Mouse (Mus musculus) embryonic facial prominence, embryonic 11.5 days (tissue): ENCODE data around the gene Fam107b. TPM values are rescaled to one million over a fixed set of nuclear protein-coding genes. Genes with fewer than 3 reads are reported as not detected.

ENCODE experiments used
- ATAC-seq: fragments of 200-750 bp; cut with Nextera tagmentation; replicated peaks from 2 replicates; pipeline ENCODE4 v1.8.0; 2017; ENCODE audit warnings: low read depth; ENCODE audit not compliant: insufficient number of reproducible peaks, low FRiP score, low TSS enrichment
- DNase-seq: peaks from one replicate; pipeline ENCODE4 v3.0.0-alpha.2; 2015; ENCODE audit warnings: low spot score
- H3K27ac ChIP-seq: fragments of 300-500 bp; sonication (generic); replicated peaks from 2 replicates; pipeline ENCODE4 v1.5.1; 2014; ENCODE audit warnings: mild to moderate bottlenecking, low read depth, low read length, control low read depth
- H3K27me3 ChIP-seq: fragments of 300-500 bp; sonication (generic); 2 replicates; pipeline ENCODE4 v1.6.1; 2014; ENCODE audit warnings: mild to moderate bottlenecking, low read length, moderate library complexity, mixed read lengths; ENCODE audit not compliant: control insufficient read depth, insufficient read depth
- H3K36me3 ChIP-seq: fragments of 300-500 bp; sonication (generic); replicated peaks from 2 replicates; pipeline ENCODE4 v1.6.1; 2014; ENCODE audit warnings: low read depth, mild to moderate bottlenecking, low read length, moderate library complexity, mixed read lengths; ENCODE audit not compliant: control insufficient read depth, insufficient read depth
- H3K4me1 ChIP-seq: fragments of 300-500 bp; sonication (generic); 2 replicates; pipeline ENCODE4 v1.6.1; 2014; ENCODE audit warnings: low read length, mixed read lengths; ENCODE audit not compliant: control insufficient read depth, insufficient read depth
- H3K4me2 ChIP-seq: fragments of 300-500 bp; sonication (generic); 2 replicates; pipeline ENCODE4 v1.6.1; 2014; ENCODE audit warnings: low read depth, mild to moderate bottlenecking, control low read depth, low read length, moderate library complexity
- H3K4me3 ChIP-seq: fragments of 300-500 bp; sonication (generic); 2 replicates; pipeline ENCODE4 v1.5.1; 2014; ENCODE audit warnings: low read depth, low read length, control low read depth
- H3K9ac ChIP-seq: fragments of 300-500 bp; sonication (generic); replicated peaks from 2 replicates; pipeline ENCODE4 v1.6.1; 2014; ENCODE audit warnings: mild to moderate bottlenecking, control low read depth, low read length
- H3K9me3 ChIP-seq: fragments of 300-500 bp; sonication (generic); replicated peaks from 2 replicates; pipeline ENCODE4 v1.6.1; 2016; ENCODE audit warnings: mild to moderate bottlenecking, low read length, inconsistent platforms, mixed read lengths; ENCODE audit not compliant: control insufficient read depth
- WGBS: fragments of 180-500 bp; shearing (Covaris S2); extraction: QIAGEN DNeasy Blood & Tissue Kit; methylation state at CpG from one replicate; pipeline ENCODE4 v1.1.7; 2014; 5-methylcytosine and 5-hydroxymethylcytosine counted together
- polyA plus RNA-seq: library from polyadenylated mRNA; unstranded; fragments of >200 nt; fragmentation: Nextera tagmentation; extraction: Ambion mirVana; gene quantifications from 2 replicates; pipeline ENCODE4 v1.2.1, GENCODE M21; 2014

The Fam107b gene
- polyA plus RNA-seq, 1 experiment from 2014 or later: 79.4 TPM

GRCm38 (mm10) chr2:3787752-3788423 lies 217.6 kb downstream of the Fam107b start:
- Histone ChIP-seq H3K9me3 (no peaks in the 10 kb centered on the region), H3K9ac (no peak overlapping the region), H3K27me3 (no peaks in the 10 kb centered on the region), H3K27ac (no peak overlapping the region), H3K4me2 (no peak overlapping the region), H3K36me3 (no peaks in the 10 kb centered on the region), H3K4me1 (no peaks in the 10 kb centered on the region), H3K4me3 (no peak overlapping the region)
- DNase-seq: no peak
- ATAC-seq: no peak

DNA sequence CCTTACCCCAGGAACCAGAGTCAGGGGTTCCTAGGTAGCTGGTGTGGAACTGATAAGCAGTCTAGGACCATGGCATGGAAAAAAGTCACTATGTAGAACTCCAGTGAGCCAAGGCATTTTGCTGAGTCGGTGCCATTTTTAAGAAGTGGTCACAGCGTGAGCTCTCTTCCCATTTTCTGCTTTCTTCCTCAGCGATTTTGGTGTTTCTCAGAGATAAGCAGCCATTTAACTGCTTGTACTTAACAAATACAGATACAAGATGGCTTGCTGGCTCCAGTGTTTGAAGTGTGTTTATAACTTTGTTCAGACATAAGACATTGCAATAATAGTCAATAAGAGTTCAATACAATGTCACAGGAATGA lies 218.1 kb downstream of the Fam107b start:
- Histone ChIP-seq H3K27me3 (no peaks in the 10 kb centered on the region), H3K4me3 (no peak overlapping the region), H3K4me2 (no peak overlapping the region), H3K4me1 (no peaks in the 10 kb centered on the region), H3K9ac (no peak overlapping the region), H3K27ac (no peak overlapping the region), H3K9me3 (no peaks in the 10 kb centered on the region), H3K36me3 (no peaks in the 10 kb centered on the region)
- 91% methylated on average over 3 of the region's 3 CpGs for WGBS
- ATAC-seq (no peak), DNase-seq (no peak)

DNA sequence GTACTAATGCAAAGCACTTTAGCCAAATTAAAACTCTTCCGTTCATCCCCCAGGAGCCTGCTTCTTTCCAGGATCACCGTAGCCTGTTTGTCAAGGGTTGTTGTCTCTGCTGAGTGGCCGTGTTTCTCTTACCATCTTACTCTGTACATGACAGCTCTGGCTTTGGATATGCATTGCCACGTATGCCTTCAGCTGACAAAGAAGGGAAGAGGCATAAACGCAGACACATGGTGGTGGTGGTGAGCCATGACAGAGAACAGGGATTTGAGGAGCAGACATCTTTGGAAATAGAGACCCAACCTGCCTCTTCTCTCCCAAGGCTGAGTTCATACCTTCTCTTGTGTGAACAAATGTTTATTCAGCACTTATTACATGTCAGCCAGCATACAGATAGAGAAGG lies 226.3 kb downstream of the Fam107b start:
- no peak overlapping the region for H3K4me3 ChIP-seq
- no peak overlapping the region for H3K4me2 ChIP-seq
- no peak overlapping the region for H3K9ac ChIP-seq
- WGBS: 79% methylated on average over 5 of the region's 5 CpGs
- H3K27me3 ChIP-seq: no peaks in the 10 kb centered on the region
- H3K9me3 ChIP-seq: no peaks in the 10 kb centered on the region
- H3K36me3 ChIP-seq: no peaks in the 10 kb centered on the region
- no peak for ATAC-seq
- DNase-seq: no peak
- H3K27ac ChIP-seq: no peak overlapping the region
- H3K4me1 ChIP-seq: no peaks in the 10 kb centered on the region

DNA sequence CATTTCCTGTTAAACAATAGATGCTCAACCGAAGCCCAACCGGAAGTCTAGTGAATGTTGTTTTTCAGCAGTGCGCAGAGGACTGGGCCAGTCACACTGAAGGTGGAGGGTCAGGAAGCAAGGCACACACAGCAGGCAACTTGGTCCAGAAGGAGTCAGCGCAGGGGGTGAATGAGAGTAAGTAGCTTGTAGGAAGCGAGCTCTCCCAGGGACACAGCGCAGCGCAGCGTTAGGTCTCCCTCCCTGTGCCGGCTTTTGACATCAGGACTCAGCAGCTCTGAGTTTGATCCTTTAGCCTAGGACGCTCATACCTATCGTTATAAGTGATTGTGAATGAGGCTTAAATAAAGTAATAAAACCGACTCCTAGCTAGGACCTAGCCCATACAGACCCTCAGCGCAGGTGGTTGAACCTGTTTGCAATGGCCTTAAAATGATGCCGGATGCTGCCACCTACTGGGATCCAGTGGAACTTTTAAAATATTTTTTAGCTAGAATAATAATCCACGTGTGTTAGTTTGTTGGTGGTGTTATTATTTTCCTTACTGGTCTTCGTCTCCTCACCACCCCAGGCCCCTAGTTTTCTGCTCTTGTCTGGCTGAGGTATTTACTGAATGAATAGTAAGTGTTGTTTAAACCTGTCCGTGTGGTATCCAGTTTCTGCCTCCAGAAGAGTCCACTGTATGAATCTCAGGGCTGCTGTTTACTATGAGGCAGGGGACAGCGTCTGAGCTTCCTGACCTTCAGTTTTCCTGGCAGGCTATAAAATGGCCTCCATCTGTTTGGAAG lies 229.7 kb downstream of the Fam107b start:
- Histone ChIP-seq H3K9ac (no peak overlapping the region), H3K4me3 (no peak overlapping the region)
- ATAC-seq: peak; percentile 62; the same call in 1 of the 2 replicates

DNA sequence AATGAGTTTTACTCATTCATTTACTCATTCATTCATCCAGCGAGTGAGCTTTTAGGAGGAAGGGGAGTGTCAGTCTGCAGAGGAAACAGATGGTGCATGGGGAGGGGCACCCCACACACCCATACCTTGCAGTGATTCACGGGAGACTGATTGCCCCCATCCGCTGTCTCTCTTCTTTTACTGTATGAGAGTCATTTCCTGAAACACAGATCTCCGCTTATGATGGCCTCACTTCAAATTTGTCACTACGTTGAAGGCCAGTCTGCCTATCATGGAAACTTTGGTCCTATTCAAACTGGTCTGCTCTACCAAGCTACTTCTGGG lies 230.2 kb downstream of the Fam107b start:
- ATAC-seq: no peak
- 58% methylated on average over 5 of the region's 5 CpGs for WGBS

More for the DNA sequence above, 229.7 kb downstream of the Fam107b start:
- no peak overlapping the region for H3K27ac ChIP-seq
- peak overlapping the region; percentile 32 for H3K4me2 ChIP-seq
- H3K9me3 ChIP-seq: no peaks in the 10 kb centered on the region
- no peaks in the 10 kb centered on the region for H3K36me3 ChIP-seq
- 10% methylated on average over 18 of the region's 18 CpGs for WGBS
- no peaks in the 10 kb centered on the region for H3K27me3 ChIP-seq
- H3K4me1 ChIP-seq: no peaks in the 10 kb centered on the region
- DNase-seq: peak; percentile 75

GRCm38 (mm10) chr2:3805742-3806141 lies 235.5 kb downstream of the Fam107b start:
- no peaks in the 10 kb centered on the region for H3K4me1 ChIP-seq
- H3K27ac ChIP-seq: no peak overlapping the region
- no peaks in the 10 kb centered on the region for H3K9me3 ChIP-seq
- DNase-seq (no peak), ATAC-seq (no peak)
- H3K27me3 ChIP-seq: no peaks in the 10 kb centered on the region
- 54% methylated on average over 6 of the region's 6 CpGs for WGBS
- H3K4me2 ChIP-seq: no peak overlapping the region
- H3K9ac ChIP-seq: no peak overlapping the region
- no peak overlapping the region for H3K4me3 ChIP-seq
- no peaks in the 10 kb centered on the region for H3K36me3 ChIP-seq

More for the DNA sequence above, 230.2 kb downstream of the Fam107b start:
- no peak overlapping the region for H3K9ac ChIP-seq
- no peak overlapping the region for H3K27ac ChIP-seq
- no peak overlapping the region for H3K4me2 ChIP-seq
- no peaks in the 10 kb centered on the region for H3K4me1 ChIP-seq
- DNase-seq: no peak
- H3K4me3 ChIP-seq: no peak overlapping the region
- no peaks in the 10 kb centered on the region for H3K36me3 ChIP-seq
- no peaks in the 10 kb centered on the region for H3K27me3 ChIP-seq
- H3K9me3 ChIP-seq: no peaks in the 10 kb centered on the region

- no peaks in the 10 kb centered on the region for H3K27me3 ChIP-seq
- ATAC-seq (no peak), DNase-seq (no peak)
- H3K9ac ChIP-seq: no peak overlapping the region
- H3K4me2 ChIP-seq: no peak overlapping the region
- H3K4me3 ChIP-seq: no peak overlapping the region
- no peak overlapping the region for H3K27ac ChIP-seq
- 64% methylated on average over 5 of the region's 5 CpGs for WGBS
- no peaks in the 10 kb centered on the region for H3K36me3 ChIP-seq
- no peaks in the 10 kb centered on the region for H3K9me3 ChIP-seq
- no peaks in the 10 kb centered on the region for H3K4me1 ChIP-seq
These were observed 240.0 kb downstream of the Fam107b start for GRCm38 (mm10) chr2:3810321-3810720.

GRCm38 (mm10) chr2:3816142-3816609 lies 245.9 kb downstream of the Fam107b start:
- H3K4me2 ChIP-seq: no peak overlapping the region
- H3K9me3 ChIP-seq: no peaks in the 10 kb centered on the region
- no peak overlapping the region for H3K9ac ChIP-seq
- H3K4me3 ChIP-seq: no peak overlapping the region
- H3K27me3 ChIP-seq: no peaks in the 10 kb centered on the region
- H3K4me1 ChIP-seq: no peaks in the 10 kb centered on the region
- H3K36me3 ChIP-seq: no peaks in the 10 kb centered on the region
- WGBS: 70% methylated on average over 6 of the region's 6 CpGs
- no peak overlapping the region for H3K27ac ChIP-seq
- ATAC-seq (no peak), DNase-seq (peak; percentile 52)
